Mouse (Mus musculus) CD4-positive, CD25-positive, alpha-beta regulatory T cell, adult 4 months (primary cell): ENCODE data around the gene Anp32e. TPM values are rescaled to one million over a fixed set of nuclear protein-coding genes. Genes with fewer than 3 reads are reported as not detected.
"Not testable (repeated sequence)": the region's sequence is repeated elsewhere in the genome, so short reads cannot be mapped to it uniquely, and the experiment has no call there.

Experiments used
- ATAC-seq: one replicate; pipeline ENCODE4 v1.8.0; 2017
- polyA plus RNA-seq, 2 experiments: library from polyadenylated mRNA; unstranded; fragments of 100-300 nt; shearing (Covaris generic); gene quantifications; one replicate each; pipeline ENCODE4 v1.2.1; 2017

The Anp32e gene
- polyA plus RNA-seq, 2 experiments from 2014 or later = 162 to 241 TPM

DNA sequence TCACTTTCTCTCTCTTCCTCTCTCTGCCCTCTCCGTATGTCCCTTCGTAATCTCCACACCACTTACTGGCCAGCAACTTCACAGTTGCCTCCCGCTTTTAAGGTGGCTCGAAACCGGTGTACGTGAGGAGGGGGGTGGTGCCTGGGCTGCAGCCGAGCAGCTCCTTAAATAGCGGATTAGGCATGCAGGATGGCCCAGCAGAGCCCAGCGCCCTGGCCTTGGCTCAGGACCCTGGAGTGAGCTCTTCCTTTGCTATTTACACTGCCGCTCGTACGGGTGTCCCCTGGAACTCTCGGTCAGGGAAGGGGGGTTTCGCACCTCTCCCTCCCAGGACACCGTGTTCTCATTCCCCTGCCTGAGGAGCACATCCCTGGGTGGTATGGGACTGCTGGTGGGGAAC is 24.5 kb upstream of the Anp32e start, which contains the start of gene Car14:
Gene Car14 (minus strand): TSS at position 124 of the 400 bp plus-strand sequence.
- ATAC-seq = no peak

DNA sequence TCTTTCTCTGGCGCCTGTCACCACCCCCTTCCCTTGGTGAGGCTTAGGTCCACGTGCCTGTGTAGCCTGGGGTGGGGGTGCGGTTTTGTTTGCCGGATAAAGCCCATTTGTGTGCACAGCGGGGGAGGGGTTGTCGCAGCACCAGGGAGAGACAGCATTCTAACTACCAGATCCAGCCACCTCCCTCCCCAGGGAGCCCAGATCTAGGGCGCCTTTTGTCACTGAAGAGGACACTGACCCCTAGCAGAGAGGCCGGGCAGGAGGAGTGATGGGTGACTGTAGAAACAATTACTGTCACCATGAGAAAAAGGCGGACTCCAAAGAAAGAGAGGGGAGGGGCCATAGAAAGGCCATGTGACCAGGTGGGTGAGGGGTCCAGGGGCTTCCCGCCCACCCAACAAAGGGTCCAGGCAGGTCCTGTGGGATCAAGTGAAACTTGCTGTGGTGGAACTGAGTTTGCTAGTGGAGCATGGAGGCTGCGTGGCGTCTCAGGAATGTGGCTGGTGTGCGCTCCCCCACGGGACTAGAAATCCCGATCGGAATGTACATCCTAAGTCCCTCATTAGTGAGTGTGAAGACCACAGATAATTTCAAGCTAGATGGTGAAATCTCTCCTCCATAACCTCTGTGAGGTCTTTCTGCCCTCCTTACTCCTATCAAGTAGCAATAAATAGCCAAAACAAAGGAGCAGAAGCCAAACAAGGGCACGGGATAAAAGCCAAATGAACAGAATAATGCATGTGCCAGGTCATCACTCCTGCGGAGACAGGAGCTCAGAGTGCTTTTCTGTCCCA is 23.7 kb upstream of the Anp32e start:
- peak; percentile 57 for ATAC-seq

DNA sequence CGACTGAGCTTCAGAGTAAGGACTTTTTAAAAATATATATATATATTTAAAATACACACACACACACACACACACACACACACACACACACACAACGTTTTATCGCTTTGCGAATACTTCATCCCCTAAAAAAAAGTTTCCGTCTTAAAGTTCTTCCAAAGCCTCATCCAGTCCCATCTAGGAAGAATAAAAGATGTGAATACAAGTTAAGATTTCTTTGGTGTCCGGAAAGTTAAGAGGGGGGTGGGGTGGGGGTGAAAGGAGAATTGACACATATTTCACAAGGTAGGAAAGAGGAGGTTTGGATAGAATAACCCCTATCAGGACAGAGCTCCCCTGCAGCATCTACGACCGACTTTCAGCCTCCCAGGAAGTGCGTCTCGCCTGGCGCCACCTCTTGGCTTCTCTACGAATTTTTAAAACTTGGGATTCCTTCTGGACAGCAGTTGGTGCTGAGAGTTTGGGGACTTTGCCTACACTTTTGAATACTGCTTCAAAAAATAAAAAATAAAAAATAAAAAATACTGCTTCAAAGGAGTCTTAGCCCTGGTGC is 23.0 kb upstream of the Anp32e start:
- peak; percentile 52 for ATAC-seq

DNA sequence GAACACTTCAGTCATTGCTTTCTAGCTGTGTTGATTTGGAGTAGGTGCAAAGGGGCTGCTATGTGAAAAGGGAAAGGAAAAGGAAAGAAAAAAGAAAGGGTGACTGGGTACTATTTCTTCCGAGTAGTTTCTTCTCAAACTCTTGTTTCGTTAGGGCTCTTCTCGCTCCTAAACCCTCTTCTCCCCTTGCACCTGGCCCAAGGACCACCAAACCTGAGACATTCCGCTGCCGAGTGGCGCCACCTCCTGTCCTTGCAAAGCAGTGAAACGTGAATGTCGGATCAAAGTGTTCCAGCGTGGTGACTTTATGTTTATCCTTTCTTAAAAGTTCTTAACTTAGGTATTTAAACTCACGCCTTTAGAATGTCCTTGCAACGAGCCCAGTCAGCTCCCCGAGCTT is 22.2 kb upstream of the Anp32e start:
- ATAC-seq = peak; percentile 44

DNA sequence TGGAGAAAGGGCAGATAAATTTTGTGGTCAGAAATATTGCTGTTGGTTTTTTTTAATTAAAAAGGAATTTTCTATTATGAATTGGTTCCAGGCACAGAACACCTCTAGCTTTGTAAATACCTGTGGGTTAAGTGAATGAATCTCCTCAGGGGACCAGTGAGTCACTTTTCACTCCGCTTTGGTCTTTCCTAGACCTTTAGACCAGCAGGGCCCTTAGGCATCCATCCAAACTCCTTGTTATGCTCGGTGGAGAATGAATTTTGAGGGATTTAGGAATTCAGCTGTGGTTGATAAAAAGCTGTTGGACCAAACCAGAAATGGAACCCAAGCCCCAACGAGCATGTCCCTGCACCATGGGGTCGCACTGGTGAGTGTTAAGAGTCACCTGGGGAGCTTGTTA is 21.4 kb upstream of the Anp32e start:
- no peak for ATAC-seq

DNA sequence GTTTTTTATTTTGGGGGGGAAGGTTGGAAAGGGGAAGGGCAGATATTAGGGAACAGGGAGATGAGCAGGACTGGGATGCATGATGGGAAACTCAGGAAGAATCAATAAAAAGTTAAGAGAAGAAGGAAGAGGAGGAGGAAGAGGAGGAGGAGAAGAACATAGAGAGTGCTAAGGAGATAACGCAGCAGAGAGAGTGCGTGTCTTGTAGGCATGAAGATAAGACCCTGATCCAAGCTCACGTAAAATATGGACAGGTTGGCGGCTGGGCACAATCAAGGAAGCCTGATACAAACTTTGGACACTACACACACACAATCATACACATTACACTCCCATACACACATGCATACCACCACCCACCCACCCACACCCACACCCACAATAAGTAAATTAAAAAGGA is 14.3 kb upstream of the Anp32e start:
- ATAC-seq = no peak

DNA sequence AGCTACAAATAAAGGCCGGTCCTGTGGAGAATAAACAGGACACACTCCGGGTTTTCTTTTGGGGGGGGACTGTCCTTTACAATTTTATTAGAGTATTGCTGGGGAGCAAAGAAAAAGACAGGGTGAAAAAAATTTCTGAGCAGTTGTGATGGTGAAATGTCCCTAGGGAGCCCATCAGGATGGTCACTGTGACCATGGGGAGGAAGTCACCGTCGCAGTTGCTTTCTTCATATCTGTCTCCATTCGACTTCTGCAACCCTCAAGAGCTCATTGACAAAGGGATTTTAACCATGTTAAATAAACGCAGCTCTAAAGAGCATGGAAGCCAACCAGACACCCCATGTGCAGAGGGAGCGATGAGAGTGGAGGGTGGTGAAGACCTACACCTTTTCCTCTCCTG is 12.3 kb upstream of the Anp32e start:
- ATAC-seq = no peak

DNA sequence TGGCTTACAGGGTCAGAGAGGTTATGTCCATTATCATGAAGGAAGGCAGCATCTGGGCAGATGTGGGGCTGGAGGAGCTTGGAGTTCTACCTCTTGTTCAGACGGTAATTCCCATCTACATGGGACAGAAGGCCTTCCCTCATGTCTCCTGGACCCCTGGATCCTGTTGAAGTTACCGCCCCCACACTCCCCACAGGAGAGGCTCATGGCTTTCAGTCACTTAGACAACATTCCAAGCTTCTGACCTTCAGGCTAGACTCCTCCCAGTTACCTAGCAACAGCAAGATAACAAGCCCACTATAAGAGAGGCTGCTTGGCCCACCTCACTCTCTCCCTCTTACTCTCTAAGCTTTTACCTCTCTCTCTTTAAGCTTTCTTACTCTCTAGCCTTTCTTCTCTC is 8.5 kb upstream of the Anp32e start:
- not testable (repeated sequence) for ATAC-seq

DNA sequence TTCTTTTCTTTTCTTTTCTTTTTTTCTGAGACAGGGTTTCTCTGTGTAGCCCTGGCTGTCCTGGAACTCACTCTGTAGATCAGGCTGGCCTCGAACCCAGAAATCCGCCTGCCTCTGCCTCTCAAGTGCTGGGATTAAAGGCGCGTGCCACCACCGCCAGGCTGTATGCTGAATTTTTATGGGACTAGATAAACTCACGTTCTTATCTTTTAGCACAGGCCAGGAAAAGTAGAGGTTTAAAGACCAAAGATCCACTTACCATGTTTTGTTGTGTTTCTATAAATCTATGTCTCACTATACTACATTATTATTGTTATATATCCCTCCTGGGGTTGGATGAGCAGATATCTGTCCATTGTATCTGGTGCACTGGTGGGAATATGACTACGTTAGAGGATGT is 5.6 kb upstream of the Anp32e start:
- not testable (repeated sequence) for ATAC-seq

DNA sequence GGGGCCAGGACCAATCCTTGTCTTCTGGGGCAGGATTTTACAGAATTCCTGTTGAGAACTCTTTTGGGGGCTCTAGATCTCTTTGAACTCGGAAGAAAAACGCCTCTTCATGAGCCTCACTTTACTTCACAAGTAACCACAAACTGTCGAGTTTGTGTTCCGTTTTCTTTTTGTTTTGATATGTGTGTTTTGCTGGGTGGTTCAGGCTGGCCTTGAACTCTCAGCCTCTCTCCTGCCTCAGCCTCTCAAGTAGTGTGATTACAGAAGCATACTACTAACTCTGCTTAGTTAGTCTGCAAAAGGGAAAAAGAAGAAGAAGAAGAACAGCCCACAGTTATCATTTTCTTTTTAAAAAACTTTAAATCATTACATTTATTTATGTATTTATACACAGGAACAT is 4.9 kb upstream of the Anp32e start:
- ATAC-seq = no peak

DNA sequence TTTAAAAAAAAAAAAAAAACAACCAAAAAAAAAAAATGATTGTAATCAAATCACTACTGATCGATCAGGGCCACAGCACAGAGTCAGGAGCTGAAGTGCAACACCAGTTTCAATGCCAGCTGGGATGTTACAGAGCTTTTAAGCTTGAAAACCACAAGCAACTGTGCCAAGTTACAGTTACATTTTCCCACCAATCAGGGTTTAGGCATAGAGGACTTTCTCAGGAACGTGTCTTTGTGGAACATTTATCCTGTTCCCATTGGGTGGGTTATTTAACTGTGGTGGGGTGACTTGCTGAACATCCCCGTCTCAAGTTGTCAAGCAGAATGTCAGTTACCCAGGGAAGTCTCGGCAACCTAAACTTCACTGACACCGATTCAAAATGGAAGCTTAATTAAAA is 4.0 kb upstream of the Anp32e start:
- ATAC-seq = no peak

DNA sequence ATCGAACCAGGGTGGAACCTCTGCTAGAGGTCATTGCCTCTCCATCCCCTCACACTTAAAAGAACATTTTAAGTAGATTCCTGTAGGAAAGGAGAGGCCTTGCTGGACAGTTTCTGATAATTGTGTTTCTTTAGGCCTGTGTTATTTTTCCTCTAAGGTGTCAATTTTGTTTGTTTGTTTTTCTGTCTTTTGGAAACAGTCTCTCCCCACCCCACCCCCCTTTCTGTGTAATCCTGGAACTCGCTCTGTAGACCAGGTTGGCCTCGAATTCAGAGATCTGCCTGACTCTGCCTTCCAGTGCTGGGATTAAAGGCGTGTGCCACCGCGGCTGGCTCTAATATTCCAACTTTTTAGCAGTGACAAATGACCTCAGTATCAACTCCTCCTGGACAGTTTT is 787 bp upstream of the Anp32e start:
- ATAC-seq = no peak

DNA sequence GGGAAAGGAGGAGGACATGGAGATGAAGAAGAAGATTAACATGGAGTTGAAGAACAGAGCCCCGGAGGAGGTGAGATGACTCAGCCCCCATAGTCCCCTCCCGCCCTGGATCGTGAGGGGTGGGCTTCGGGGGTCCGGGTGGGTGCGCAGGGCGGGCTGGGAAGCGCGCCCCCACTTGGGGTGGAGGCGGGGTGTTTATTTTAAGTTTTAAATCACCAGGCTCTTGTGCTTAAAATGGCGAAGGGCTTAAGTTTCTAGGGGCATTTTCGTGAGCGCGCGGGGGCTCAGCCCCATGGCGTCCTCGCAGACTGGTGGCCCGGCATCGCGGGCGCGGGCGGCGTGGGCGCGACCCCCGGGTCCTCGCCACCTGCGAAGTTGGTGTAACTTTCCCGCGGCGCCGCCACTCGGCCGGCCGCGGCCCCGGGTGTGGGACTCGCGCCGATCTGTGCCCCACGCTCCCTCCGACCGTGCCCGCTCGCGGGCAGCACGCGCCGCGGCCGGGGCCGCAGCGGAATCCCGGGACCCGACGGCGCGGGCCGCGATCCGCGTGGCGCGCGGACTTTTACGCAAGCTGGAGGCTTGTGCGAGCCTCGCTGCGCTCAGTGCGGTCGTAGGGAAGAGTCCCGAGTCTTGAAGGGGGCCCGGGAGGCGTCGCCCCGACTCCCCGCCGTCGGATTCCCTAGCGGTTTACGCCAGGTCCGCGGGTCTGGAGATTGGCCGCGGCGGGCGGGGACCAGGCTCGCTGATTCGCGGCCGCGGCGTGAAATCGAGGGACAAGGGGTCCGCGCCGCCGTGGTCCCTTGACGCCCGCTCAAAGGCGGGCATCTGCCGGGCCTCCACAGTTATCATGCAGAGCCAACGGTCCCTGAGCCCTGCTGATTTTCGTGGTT is 780 bp downstream of the Anp32e start:
- ATAC-seq = peak; percentile 8

DNA sequence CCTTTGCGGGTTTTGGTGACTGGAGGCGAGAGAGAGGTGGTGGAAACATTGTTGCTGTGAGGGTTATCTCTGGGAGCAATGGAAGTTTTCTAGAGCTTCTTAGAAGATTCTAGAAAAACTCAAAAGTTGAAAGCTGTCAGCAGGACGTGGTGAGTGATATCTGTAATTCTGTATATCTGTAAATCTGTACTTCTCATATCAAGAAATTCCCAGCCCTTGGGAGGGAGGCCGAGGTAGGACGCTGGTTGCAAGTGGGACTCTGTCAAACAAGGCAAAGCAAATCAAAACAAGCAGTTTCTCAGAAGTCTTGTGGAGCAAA is 1.4 kb downstream of the Anp32e start:
- peak; percentile 16 for ATAC-seq

DNA sequence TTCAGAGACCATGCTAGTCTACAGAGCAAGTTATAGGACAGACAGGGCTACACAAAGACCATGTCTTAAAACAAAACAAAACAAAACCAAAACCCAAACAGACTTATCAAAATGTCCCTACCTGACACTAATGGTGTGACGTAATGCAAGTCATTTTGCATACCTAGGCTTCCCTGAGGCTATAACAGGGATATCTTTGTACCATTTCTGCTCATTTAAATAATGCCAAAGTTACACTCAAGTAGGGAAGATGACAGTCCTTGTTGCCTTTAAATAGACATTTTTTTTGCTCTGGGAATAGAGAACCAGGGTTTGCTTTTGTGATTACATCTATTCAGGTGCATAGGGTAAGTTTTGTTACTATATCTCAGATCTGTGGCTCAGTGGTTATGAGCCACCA is 2.4 kb downstream of the Anp32e start:
- no peak for ATAC-seq

DNA sequence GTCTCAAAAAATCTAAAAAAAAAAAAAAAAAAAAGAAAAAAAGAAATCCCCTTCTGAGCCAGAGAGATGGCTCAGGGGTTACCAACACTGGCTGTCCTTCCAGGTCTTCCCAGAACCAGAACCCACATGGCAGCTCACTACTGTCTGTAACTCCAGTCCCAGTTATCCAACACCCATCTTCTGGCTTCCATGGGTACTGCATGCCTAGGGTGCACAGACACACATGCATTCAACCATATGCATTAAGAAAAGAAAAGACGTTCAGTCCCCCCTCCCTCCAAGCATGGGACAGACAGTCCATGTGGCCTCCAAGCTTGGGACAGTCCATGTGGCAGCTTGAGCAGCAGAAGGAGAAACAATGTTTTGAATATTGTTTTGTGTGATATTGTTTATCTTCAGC is 3.1 kb downstream of the Anp32e start:
- no peak for ATAC-seq

DNA sequence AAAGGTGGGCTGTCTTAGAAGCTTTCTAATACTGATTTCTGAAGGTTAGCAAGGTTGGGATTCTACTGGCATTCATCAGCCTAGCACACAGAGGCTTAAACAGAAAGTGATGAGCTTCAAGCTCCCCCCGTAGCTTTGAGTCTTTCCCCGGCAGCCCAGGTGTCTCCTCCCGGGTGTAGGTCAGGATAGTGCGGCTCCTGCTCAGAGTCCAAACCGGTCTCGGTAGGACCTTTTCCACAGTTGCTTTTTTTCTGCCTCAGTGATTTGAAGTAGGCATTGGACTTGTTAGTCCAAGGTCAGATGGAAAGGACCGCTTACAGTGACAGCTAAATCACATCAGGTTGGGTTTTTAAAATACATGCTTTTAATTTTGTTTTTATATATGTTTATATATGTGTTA is 3.5 kb downstream of the Anp32e start:
- no peak for ATAC-seq

DNA sequence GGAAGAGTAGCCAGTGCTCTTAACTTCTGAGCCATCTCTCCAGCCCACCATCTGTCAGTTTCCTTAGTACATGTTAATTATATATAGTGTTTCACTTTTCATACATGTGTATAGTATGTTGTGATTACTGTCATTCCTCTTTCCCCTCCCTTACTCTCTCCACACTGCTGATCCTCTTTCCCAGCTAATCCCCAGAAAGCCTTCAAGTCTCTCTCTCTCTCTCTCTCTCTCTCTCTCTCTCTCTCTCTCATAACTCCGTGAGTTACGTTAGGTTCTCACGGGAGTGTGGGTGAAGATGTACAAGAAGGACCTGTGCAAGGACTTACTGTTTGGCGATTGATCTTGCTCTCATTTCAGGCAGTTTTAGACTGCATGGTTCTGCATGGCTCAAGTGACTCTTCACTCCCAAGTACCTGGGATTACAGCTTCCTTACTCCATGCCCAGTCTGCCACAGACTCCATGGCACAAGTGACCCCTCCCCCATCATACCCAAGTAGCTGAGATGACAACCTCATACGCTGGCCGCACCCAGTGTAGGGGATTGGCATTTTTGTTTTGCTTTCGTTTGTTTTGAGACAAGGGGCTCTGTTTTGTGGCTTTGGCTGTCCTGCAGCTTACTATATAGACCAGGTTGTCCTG is 4.2 kb downstream of the Anp32e start:
- no peak for ATAC-seq

DNA sequence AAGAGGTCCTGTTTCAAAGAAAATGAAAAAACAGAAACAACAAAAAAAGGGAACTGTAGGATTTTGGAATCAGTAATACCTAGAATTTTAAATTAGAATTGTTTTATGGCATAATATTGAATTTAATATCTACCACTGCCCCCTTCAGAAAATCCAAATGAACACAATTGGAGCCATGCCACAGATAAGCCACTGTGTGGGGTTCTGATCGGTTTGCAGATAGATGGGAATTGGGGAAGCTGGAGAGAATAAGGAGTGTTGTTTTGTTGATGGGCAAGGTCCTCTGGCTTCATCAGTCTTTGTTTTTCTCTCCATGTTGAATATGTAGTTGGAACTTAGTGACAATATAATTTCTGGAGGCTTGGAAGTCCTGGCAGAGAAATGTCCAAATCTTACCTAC is 5.4 kb downstream of the Anp32e start:
- ATAC-seq = no peak

DNA sequence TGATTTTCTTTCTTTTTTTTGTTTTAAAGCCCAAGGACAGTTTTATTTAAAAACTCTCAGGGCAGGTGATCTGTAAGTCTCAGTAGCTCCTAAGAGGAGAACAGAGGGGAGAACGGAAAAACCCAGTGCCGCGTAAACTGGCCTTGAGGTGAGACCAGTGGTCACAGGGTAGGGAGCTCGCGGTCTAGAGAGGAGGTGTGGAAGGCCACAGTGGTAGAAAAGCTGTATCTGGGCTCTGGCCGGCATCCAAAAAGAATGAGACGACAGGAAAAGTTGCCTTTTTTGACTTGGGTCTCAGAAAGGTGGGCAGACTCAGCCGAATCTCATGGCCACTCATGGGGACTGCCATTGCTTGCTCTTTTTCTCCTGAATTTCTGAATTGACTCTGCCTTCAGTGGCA is 9.2 kb downstream of the Anp32e start:
- ATAC-seq = no peak

DNA sequence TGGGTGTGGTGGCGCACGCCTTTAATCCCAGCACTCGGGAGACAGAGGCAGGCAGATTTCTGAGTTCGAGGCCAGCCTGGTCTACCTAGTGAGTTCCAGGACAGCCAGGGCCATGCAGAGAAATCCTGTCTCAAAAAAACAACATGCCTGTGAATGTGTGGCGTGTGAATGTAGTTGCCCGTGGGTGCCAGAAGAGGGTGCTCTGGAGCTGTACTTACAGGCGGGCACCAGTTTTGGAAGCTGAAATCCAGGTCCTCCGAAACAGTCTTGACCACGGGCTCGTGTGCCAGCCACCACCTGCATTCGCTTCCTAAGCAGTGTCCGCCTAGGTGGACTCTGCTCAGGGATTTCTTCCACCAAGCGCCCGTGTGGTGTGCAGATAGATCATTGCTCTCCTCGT is 9.8 kb downstream of the Anp32e start:
- no peak for ATAC-seq

DNA sequence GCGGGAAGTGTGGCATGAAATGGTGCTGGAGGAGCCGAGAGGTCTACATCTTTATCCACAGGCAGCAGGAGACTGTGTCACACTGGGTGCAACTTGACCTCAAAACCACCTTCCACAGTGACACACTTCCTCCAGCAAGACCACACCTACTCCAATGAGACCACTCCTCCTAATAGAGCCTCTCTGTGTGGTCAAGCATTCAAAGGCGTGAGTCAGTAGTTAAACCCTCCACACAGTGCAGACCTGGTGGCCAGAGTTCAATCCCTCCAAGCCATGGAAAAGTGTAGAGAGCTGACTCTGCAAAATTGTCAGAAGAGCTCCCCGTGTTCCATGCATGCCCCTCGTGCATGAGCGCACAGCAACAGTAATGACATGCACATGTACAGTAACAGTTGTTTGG is 13.7 kb downstream of the Anp32e start:
- ATAC-seq = no peak

DNA sequence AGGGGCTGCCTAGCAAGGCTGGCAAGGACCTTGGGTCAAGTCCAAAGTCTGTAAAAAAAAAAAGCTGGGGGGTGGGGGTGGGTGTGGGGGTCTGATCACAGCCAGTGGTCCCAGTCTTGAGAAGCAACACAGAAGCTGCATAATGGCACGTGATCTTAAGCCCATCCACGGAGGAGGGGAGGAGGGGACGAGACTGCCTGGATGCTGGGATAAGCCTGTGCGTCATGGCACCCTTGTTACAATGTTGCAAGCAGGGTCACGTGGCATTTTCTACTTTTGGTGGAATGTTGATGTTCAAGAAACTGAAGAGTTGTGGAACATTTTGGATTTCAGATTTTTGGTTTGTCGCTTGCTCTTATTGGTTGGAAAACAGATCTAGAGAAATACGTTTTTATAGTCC is 14.2 kb downstream of the Anp32e start:
- no peak for ATAC-seq
